Mouse (Mus musculus) midbrain, embryonic 14.5 days (tissue): ENCODE results near the gene Slc13a4. TPM values are rescaled to one million over a fixed set of nuclear protein-coding genes. Genes with fewer than 3 reads are reported as not detected.
A peak's percentile ranks its signal among the peaks of the same experiment; 100 is the strongest.

ENCODE experiments used
- ATAC-seq: fragments of 200-750 bp; cut with Nextera tagmentation; 2 replicates; pipeline ENCODE4 v1.8.0; 2017; ENCODE audit warnings: moderate number of reproducible peaks, moderate library complexity; ENCODE audit not compliant: low FRiP score, low TSS enrichment
- DNase-seq: peaks from one replicate; pipeline ENCODE4 v3.0.0-alpha.2; 2015
- H3K27ac ChIP-seq: fragments of 300-500 bp; sonication (generic); replicated peaks from 2 replicates; pipeline ENCODE4 v1.5.1; 2014; ENCODE audit warnings: mild to moderate bottlenecking, low read depth, low read length, moderate library complexity
- H3K27me3 ChIP-seq: fragments of 300-500 bp; sonication (generic); 2 replicates; pipeline ENCODE4 v1.6.1; 2014; ENCODE audit warnings: low read length, control low read depth, mixed read lengths; ENCODE audit not compliant: control insufficient read depth, insufficient read depth
- H3K36me3 ChIP-seq: fragments of 300-500 bp; sonication (generic); 2 replicates; pipeline ENCODE4 v1.6.1; 2014; ENCODE audit warnings: low read length, control low read depth; ENCODE audit not compliant: control insufficient read depth, insufficient read depth
- H3K4me1 ChIP-seq: fragments of 300-500 bp; sonication (generic); 2 replicates; pipeline ENCODE4 v1.6.1; 2014; ENCODE audit warnings: mild to moderate bottlenecking, antibody characterized with exemption, low read length, control low read depth; ENCODE audit not compliant: control insufficient read depth, insufficient read depth
- H3K4me2 ChIP-seq: fragments of 300-500 bp; sonication (generic); 2 replicates; pipeline ENCODE4 v1.6.1; 2014; ENCODE audit warnings: mild to moderate bottlenecking, low read length, moderate library complexity
- H3K4me3 ChIP-seq: fragments of 300-500 bp; sonication (generic); replicated peaks from 2 replicates; pipeline ENCODE4 v1.5.1; 2014; ENCODE audit warnings: low read depth, low read length
- H3K9ac ChIP-seq: fragments of 300-500 bp; sonication (generic); replicated peaks from 2 replicates; pipeline ENCODE4 v1.6.1; 2014; ENCODE audit warnings: mild to moderate bottlenecking, low read length, moderate library complexity
- H3K9me3 ChIP-seq: fragments of 300-500 bp; sonication (generic); 2 replicates; pipeline ENCODE4 v1.6.1; 2016; ENCODE audit warnings: low read length, control low read depth, mixed read lengths; ENCODE audit not compliant: control insufficient read depth
- WGBS: fragments of 180-500 bp; shearing (Covaris S2); extraction: QIAGEN DNeasy Blood & Tissue Kit; methylation state at CpG from one replicate; pipeline ENCODE4 v1.1.7; 2014; 5-methylcytosine and 5-hydroxymethylcytosine counted together
- polyA plus RNA-seq: library from polyadenylated mRNA; unstranded; fragments of >200 nt; fragmentation: Nextera tagmentation; extraction: Ambion mirVana; gene quantifications from 2 replicates; pipeline ENCODE4 v1.2.1, GENCODE M21; 2014

Gene Slc13a4
- polyA plus RNA-seq, result 0.19 and 3.3 TPM in 2 replicates

- WGBS, result 13% methylated on average over 7 of the region's 7 CpGs
- H3K4me3 ChIP-seq, result no peak within 1 kb of the TSS
- DNase-seq (no peak), ATAC-seq (no peak)
- H3K9me3 ChIP-seq, result no peaks in the 10 kb centered on the region
- no peak within 1 kb of the TSS for H3K9ac ChIP-seq
- H3K27me3 ChIP-seq, result no peaks in the 10 kb centered on the region
- no peaks in the 10 kb centered on the region for H3K36me3 ChIP-seq
- H3K4me2 ChIP-seq, result no peak within 1 kb of the TSS
- no peak within 1 kb of the TSS for H3K27ac ChIP-seq
- H3K4me1 ChIP-seq, result no peaks in the 10 kb centered on the region
These were observed at the start of gene Slc13a4 for GRCm38 (mm10) chr6:35308037-35308436. TSS of gene Slc13a4 (minus strand) at chr6:35308131.

- no peaks in the 10 kb centered on the region for H3K27me3 ChIP-seq
- no peaks in the 10 kb centered on the region for H3K36me3 ChIP-seq
- no peaks in the 10 kb centered on the region for H3K9me3 ChIP-seq
- no peak for ATAC-seq
- H3K9ac ChIP-seq, result no peak overlapping the region
- 91% methylated on average over 3 of the region's 3 CpGs for WGBS
- peaks cover 13% of the 10 kb centered on the region for H3K4me1 ChIP-seq
- no peak overlapping the region for H3K27ac ChIP-seq
- no peak for DNase-seq
- no peak overlapping the region for H3K4me3 ChIP-seq
- H3K4me2 ChIP-seq, result no peak overlapping the region
These were observed 47.4 kb upstream of the Slc13a4 start for GRCm38 (mm10) chr6:35355320-35355719.

- Histone ChIP-seq H3K9me3 (no peaks in the 10 kb centered on the region), H3K4me1 (peaks cover 13% of the 10 kb centered on the region), H3K9ac (peak overlapping the region; percentile 20; the same call in 1 of the 2 replicates), H3K27ac (no peak overlapping the region), H3K27me3 (no peaks in the 10 kb centered on the region), H3K4me2 (peak overlapping the region; percentile 33), H3K4me3 (no peak overlapping the region), H3K36me3 (no peaks in the 10 kb centered on the region)
- WGBS, result 7% methylated on average over 6 of the region's 6 CpGs
- peak; percentile 73 for DNase-seq
- peak; percentile 58; the same call in 1 of the 2 replicates for ATAC-seq
These were observed 46.7 kb upstream of the Slc13a4 start for GRCm38 (mm10) chr6:35354622-35354998.

GRCm38 (mm10) chr6:35353846-35354621, 46.1 kb upstream of the Slc13a4 start:
- H3K4me2 ChIP-seq, result peak overlapping the region; percentile 33
- H3K27ac ChIP-seq, result no peak overlapping the region
- H3K27me3 ChIP-seq, result no peaks in the 10 kb centered on the region
- no peak overlapping the region for H3K9ac ChIP-seq
- no peaks in the 10 kb centered on the region for H3K9me3 ChIP-seq
- no peaks in the 10 kb centered on the region for H3K36me3 ChIP-seq
- 8% methylated on average over 18 of the region's 18 CpGs for WGBS
- 0 out of 2 replicates have a peak, but pooled peaks have one; percentile 14 for ATAC-seq
- peaks cover 13% of the 10 kb centered on the region for H3K4me1 ChIP-seq
- peak; percentile 23 for DNase-seq
- no peak overlapping the region for H3K4me3 ChIP-seq

GRCm38 (mm10) chr6:35353416-35353815, 45.5 kb upstream of the Slc13a4 start:
- DNase-seq (no peak), ATAC-seq (no peak)
- Histone ChIP-seq H3K4me1 (peaks cover 13% of the 10 kb centered on the region), H3K4me2 (no peak overlapping the region), H3K4me3 (no peak overlapping the region), H3K27me3 (no peaks in the 10 kb centered on the region), H3K36me3 (no peaks in the 10 kb centered on the region), H3K9me3 (no peaks in the 10 kb centered on the region), H3K9ac (no peak overlapping the region), H3K27ac (no peak overlapping the region)
- WGBS, result 63% methylated on average over 5 of the region's 5 CpGs

- Histone ChIP-seq H3K27me3 (no peaks in the 10 kb centered on the region), H3K36me3 (no peaks in the 10 kb centered on the region), H3K4me1 (peaks cover 13% of the 10 kb centered on the region), H3K9ac (no peak overlapping the region), H3K27ac (no peak overlapping the region), H3K9me3 (no peaks in the 10 kb centered on the region), H3K4me3 (no peak overlapping the region), H3K4me2 (no peak overlapping the region)
- ATAC-seq (no peak), DNase-seq (no peak)
- 93% methylated on average over 8 of the region's 8 CpGs for WGBS
These were observed 44.9 kb upstream of the Slc13a4 start for GRCm38 (mm10) chr6:35352867-35353266.

- 96% methylated on average over 3 of the region's 3 CpGs for WGBS
- ATAC-seq (no peak), DNase-seq (no peak)
- Histone ChIP-seq H3K4me2 (no peak overlapping the region), H3K4me3 (no peak overlapping the region), H3K9me3 (no peaks in the 10 kb centered on the region), H3K27ac (no peak overlapping the region), H3K9ac (no peak overlapping the region), H3K36me3 (no peaks in the 10 kb centered on the region), H3K27me3 (no peaks in the 10 kb centered on the region), H3K4me1 (peaks cover 13% of the 10 kb centered on the region)
These were observed 43.9 kb upstream of the Slc13a4 start for GRCm38 (mm10) chr6:35351826-35352225.

- no peak overlapping the region for H3K4me2 ChIP-seq
- WGBS, result 78% methylated on average over 7 of the region's 7 CpGs
These were observed 41.9 kb upstream of the Slc13a4 start for GRCm38 (mm10) chr6:35349784-35350183.

GRCm38 (mm10) chr6:35338640-35339039, 30.7 kb upstream of the Slc13a4 start:
- Histone ChIP-seq H3K9me3 (no peaks in the 10 kb centered on the region), H3K27me3 (no peaks in the 10 kb centered on the region), H3K9ac (no peak overlapping the region), H3K27ac (no peak overlapping the region), H3K4me1 (no peaks in the 10 kb centered on the region), H3K4me2 (no peak overlapping the region), H3K4me3 (no peak overlapping the region), H3K36me3 (no peaks in the 10 kb centered on the region)
- DNase-seq (no peak), ATAC-seq (no peak)
- WGBS, result 11% methylated on average over 3 of the region's 3 CpGs

More at GRCm38 (mm10) chr6:35349784-35350183, 41.9 kb upstream of the Slc13a4 start:
- H3K27me3 ChIP-seq, result no peaks in the 10 kb centered on the region
- ATAC-seq (no peak), DNase-seq (no peak)
- no peak overlapping the region for H3K27ac ChIP-seq
- no peak overlapping the region for H3K9ac ChIP-seq
- no peaks in the 10 kb centered on the region for H3K36me3 ChIP-seq
- H3K4me1 ChIP-seq, result peaks cover 13% of the 10 kb centered on the region
- no peak overlapping the region for H3K4me3 ChIP-seq
- H3K9me3 ChIP-seq, result no peaks in the 10 kb centered on the region
